Mouse (Mus musculus) testis, adult 2 months (tissue): Measurements from ENCODE around the gene B2m. TPM values are rescaled to one million over a fixed set of nuclear protein-coding genes. Genes with fewer than 3 reads are reported as not detected.
A peak's percentile ranks its signal among the peaks of the same experiment; 100 is the strongest.

Source experiments
- H3K27ac ChIP-seq: fragments of 200-500 bp; 2 replicates; pipeline ENCODE4 v1.5.1; 2012; ENCODE audit warnings: low read depth, low read length; ENCODE audit not compliant: control insufficient read depth, insufficient read depth
- H3K27me3 ChIP-seq: fragments of 200-500 bp; 2 replicates; pipeline ENCODE4 v1.6.1; 2012; ENCODE audit warnings: mild to moderate bottlenecking, low read length, moderate library complexity; ENCODE audit not compliant: control insufficient read depth, insufficient read depth
- H3K36me3 ChIP-seq: fragments of 200-500 bp; 2 replicates; pipeline ENCODE4 v1.6.1; 2012; ENCODE audit warnings: mild to moderate bottlenecking, low read length; ENCODE audit not compliant: control insufficient read depth, insufficient read depth
- H3K4me1 ChIP-seq: fragments of 200-500 bp; 2 replicates; pipeline ENCODE4 v1.6.1; 2012; ENCODE audit warnings: low read length; ENCODE audit not compliant: control insufficient read depth, insufficient read depth
- H3K4me3 ChIP-seq: fragments of 200-500 bp; 2 replicates; pipeline ENCODE4 v1.5.1; 2012; ENCODE audit warnings: low read depth, mild to moderate bottlenecking, low read length, moderate library complexity, mixed read lengths; ENCODE audit not compliant: control insufficient read depth
- CTCF ChIP-seq: fragments of 200-500 bp; IDR thresholded peaks from 2 replicates; pipeline ENCODE4 v1.5.1; 2012; ENCODE audit warnings: low read depth, mild to moderate bottlenecking, inconsistent platforms, low read length, moderate library complexity; ENCODE audit not compliant: control insufficient read depth, insufficient read depth, insufficient replicate concordance
- POLR2A ChIP-seq: fragments of 200-500 bp; IDR thresholded peaks from 2 replicates; pipeline ENCODE4 v1.6.1; 2012; ENCODE audit warnings: low read depth, mild to moderate bottlenecking, inconsistent platforms, low read length, moderate library complexity; ENCODE audit not compliant: control insufficient read depth
- polyA plus RNA-seq: library from polyadenylated mRNA; depleted of rRNA; stranded (reverse); fragments of >200 nt; gene quantifications from 2 replicates; pipeline ENCODE4 v1.2.3, GENCODE M21; 2012

Gene B2m
- polyA plus RNA-seq, 1 experiment = 35.8 TPM

GRCm38 (mm10) chr2:122158362-122158802, 10.9 kb downstream of the B2m start:
- Histone ChIP-seq H3K27ac (no peak overlapping the region), H3K4me3 (no peak overlapping the region), H3K27me3 (no peaks in the 10 kb centered on the region), H3K4me1 (peaks cover 2% of the 10 kb centered on the region), H3K36me3 (no peaks in the 10 kb centered on the region; the same call in 1 of the 2 replicates)
- no peak for TF ChIP-seq CTCF
- no peak for TF ChIP-seq POLR2A

DNA sequence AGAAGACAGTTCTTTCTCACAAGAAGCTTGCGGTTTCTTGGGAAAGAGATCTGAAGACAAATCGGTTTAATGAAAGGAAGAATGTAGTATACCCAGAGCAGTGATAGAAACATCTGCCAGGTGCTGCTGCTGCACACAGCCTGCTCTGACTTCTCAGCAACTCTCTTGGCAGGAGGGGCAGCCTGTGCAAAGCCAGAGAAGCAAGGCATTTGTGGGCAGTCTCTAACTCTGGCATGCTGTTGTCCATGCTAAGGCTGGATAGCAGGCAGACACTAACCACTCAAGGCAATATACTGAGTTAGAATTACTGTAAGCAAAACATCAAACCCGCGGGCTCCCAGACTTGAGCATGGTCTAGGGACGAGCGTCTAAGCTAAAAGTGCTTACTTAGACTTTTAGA, 12.2 kb downstream of the B2m start:
- H3K36me3 ChIP-seq = no peaks in the 10 kb centered on the region; the same call in 1 of the 2 replicates
- TF ChIP-seq CTCF (no peak), POLR2A (no peak)
- H3K27me3 ChIP-seq = no peaks in the 10 kb centered on the region
- peaks cover 5% of the 10 kb centered on the region for H3K4me1 ChIP-seq
- peak overlapping the region; percentile 56; the same call in 1 of the 2 replicates for H3K27ac ChIP-seq
- peak overlapping the region; percentile 84 for H3K4me3 ChIP-seq

- H3K27ac ChIP-seq = peak within 1 kb of the TSS; percentile 89
- no peaks in the 10 kb centered on the region for H3K27me3 ChIP-seq
- peaks cover 5% of the 10 kb centered on the region for H3K4me1 ChIP-seq
- H3K36me3 ChIP-seq = no peaks in the 10 kb centered on the region; the same call in 1 of the 2 replicates
- TF ChIP-seq POLR2A (no peak), CTCF (peak; percentile 69; the same call in 1 of the 2 replicates)
- peak within 1 kb of the TSS; percentile 84 for H3K4me3 ChIP-seq
Observed at GRCm38 (mm10) chr2:122160680-122161079, 13.2 kb downstream of the B2m start, which contains the start of gene Trim69. Gene Trim69 (plus strand): TSS chr2:122160700.

DNA sequence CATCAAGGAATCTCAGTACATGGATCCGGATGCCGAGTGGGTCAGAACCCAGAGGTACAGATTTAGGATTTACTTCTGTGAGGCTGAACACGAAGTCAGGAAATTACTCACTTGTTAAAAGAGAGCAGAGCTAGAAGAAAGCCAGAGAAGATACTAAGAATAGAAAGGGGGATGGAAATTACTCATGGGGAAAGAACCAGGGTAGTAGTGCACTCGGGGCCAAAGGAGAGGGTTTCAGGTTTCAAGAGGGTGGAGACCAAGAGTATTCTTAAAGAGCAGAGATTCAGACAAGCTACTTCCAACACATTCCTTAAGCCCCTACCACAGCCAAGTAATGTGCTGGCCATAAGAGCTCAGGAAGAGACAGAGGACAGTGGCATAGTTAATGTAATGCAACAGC, 14.1 kb downstream of the B2m start:
- peaks cover 5% of the 10 kb centered on the region for H3K4me1 ChIP-seq
- no peaks in the 10 kb centered on the region for H3K27me3 ChIP-seq
- H3K36me3 ChIP-seq = no peaks in the 10 kb centered on the region; the same call in 1 of the 2 replicates
- H3K27ac ChIP-seq = no peak overlapping the region
- no peak for TF ChIP-seq CTCF
- no peak for TF ChIP-seq POLR2A
- H3K4me3 ChIP-seq = peak overlapping the region; percentile 80

GRCm38 (mm10) chr2:122162529-122162928, 15.0 kb downstream of the B2m start:
- Histone ChIP-seq H3K27ac (no peak overlapping the region), H3K4me1 (peaks cover 5% of the 10 kb centered on the region), H3K36me3 (no peaks in the 10 kb centered on the region; the same call in 1 of the 2 replicates), H3K4me3 (peak overlapping the region; percentile 31; the same call in 1 of the 2 replicates), H3K27me3 (no peaks in the 10 kb centered on the region)
- TF ChIP-seq POLR2A (no peak), CTCF (no peak)

DNA sequence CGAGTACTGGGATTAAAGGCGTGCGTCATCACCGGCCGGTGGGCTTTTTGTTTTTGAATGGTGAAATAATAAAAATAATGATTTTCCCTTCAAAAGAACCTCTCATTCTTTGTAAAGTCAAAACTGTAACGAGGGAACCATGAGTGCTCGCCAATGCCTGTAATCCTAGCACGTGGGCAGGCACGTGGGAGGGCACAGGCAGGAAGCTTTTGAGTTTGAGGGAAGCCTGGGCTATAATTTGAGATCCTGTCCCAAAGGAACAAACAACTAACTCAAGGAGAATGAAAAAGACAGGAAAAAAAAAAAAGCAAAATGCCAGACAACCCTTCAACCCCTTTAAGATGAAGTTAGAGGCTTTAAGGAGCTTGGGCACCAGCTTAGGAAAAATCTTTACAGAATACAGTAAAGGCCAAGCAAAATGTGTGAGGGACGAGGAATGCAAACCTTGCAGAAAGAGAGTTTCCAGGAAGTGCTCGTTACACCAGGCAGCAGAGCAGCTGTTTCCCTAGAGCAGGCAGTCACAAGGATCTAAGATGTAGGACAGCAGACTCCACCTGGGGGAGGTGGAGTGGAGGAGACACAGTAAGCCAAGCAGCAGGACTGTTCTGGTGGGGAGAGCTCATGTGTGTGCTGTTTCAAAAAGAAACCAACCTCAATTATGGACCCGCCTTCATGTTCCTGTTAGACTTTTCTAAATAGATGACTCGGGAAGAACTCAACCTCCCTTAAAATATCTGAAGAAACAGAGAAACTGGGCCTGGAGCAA, 16.1 kb downstream of the B2m start:
- Histone ChIP-seq H3K27me3 (no peaks in the 10 kb centered on the region), H3K4me3 (no peak overlapping the region), H3K36me3 (no peaks in the 10 kb centered on the region; the same call in 1 of the 2 replicates), H3K4me1 (peaks cover 5% of the 10 kb centered on the region), H3K27ac (no peak overlapping the region)
- TF ChIP-seq POLR2A (no peak), CTCF (no peak)

GRCm38 (mm10) chr2:122164293-122164692, 16.8 kb downstream of the B2m start:
- Histone ChIP-seq H3K4me1 (peaks cover 3% of the 10 kb centered on the region), H3K27ac (no peak overlapping the region), H3K27me3 (no peaks in the 10 kb centered on the region), H3K4me3 (no peak overlapping the region), H3K36me3 (no peaks in the 10 kb centered on the region; the same call in 1 of the 2 replicates)
- TF ChIP-seq POLR2A = no peak
- no peak for TF ChIP-seq CTCF
